Mouse (Mus musculus) midbrain, embryonic 11.5 days (tissue): ENCODE data around the gene Anapc15-ps. TPM values are rescaled to one million over a fixed set of nuclear protein-coding genes. Genes with fewer than 3 reads are reported as not detected.

Experiments used
- ATAC-seq: fragments of 200-750 bp; cut with Nextera tagmentation; 2 replicates; pipeline ENCODE4 v1.8.0; 2017; ENCODE audit warnings: moderate TSS enrichment, moderate library complexity; ENCODE audit not compliant: low FRiP score
- DNase-seq: peaks from one replicate; pipeline ENCODE4 v3.0.0; 2015; ENCODE audit warnings: low spot score; ENCODE audit errors: missing footprints
- H3K27ac ChIP-seq: fragments of 300-500 bp; sonication (generic); 2 replicates; pipeline ENCODE4 v1.5.1; 2014; ENCODE audit warnings: low read depth, low read length
- H3K27me3 ChIP-seq: fragments of 300-500 bp; sonication (generic); 2 replicates; pipeline ENCODE4 v1.6.1; 2014; ENCODE audit warnings: mild to moderate bottlenecking, low read length, moderate library complexity, mixed read lengths; ENCODE audit not compliant: control insufficient read depth, insufficient read depth
- H3K36me3 ChIP-seq: fragments of 300-500 bp; sonication (generic); 2 replicates; pipeline ENCODE4 v1.6.1; 2014; ENCODE audit warnings: mild to moderate bottlenecking, low read length, moderate library complexity, mixed read lengths; ENCODE audit not compliant: control insufficient read depth, insufficient read depth
- H3K4me1 ChIP-seq: fragments of 300-500 bp; sonication (generic); 2 replicates; pipeline ENCODE4 v1.6.1; 2014; ENCODE audit warnings: low read length; ENCODE audit not compliant: control insufficient read depth, insufficient read depth
- H3K4me2 ChIP-seq: fragments of 300-500 bp; sonication (generic); 2 replicates; pipeline ENCODE4 v1.6.1; 2014; ENCODE audit warnings: mild to moderate bottlenecking, moderate library complexity
- H3K4me3 ChIP-seq: fragments of 300-500 bp; sonication (generic); 2 replicates; pipeline ENCODE4 v1.5.1; 2014; ENCODE audit warnings: low read depth, low read length
- H3K9ac ChIP-seq: fragments of 300-500 bp; sonication (generic); 2 replicates; pipeline ENCODE4 v1.6.1; 2014; ENCODE audit warnings: low read length
- H3K9me3 ChIP-seq: fragments of 300-500 bp; sonication (generic); 2 replicates; pipeline ENCODE4 v1.6.1; 2016; ENCODE audit warnings: low read length; ENCODE audit not compliant: control insufficient read depth
- WGBS: fragments of 180-500 bp; shearing (Covaris S2); extraction: QIAGEN DNeasy Blood & Tissue Kit; methylation state at CpG from one replicate; pipeline ENCODE4 v1.1.7; 2014; 5-methylcytosine and 5-hydroxymethylcytosine counted together
- polyA plus RNA-seq: library from polyadenylated mRNA; unstranded; fragments of >200 nt; fragmentation: Nextera tagmentation; extraction: Ambion mirVana; gene quantifications from 2 replicates; pipeline ENCODE4 v1.2.1, GENCODE M21; 2014

Anapc15-ps gene
- polyA plus RNA-seq, 1 experiment from 2014 or later = not detected

DNA sequence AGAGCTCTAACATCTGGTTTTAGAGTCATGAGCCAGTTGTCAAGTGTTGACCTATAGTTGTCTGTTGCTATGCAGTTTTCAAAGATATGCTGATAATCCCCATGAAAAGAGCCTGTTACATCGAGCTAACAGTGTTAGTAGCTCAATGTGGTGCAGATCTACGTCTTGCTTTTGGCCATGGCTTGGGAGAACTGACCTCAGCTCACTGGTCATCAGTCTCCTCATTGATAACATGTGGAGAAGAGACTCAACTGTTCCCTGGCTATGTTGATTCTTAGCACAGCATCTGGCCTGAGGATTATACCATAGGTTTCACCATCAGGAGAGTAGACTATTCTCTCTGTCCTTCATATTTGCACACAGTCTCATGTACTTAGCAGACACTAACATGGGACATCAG is 6.5 kb downstream of the Anapc15-ps start:
- Histone ChIP-seq H3K4me1 (no peaks in the 10 kb centered on the region), H3K36me3 (no peaks in the 10 kb centered on the region), H3K27ac (no peak overlapping the region), H3K27me3 (no peaks in the 10 kb centered on the region), H3K4me3 (no peak overlapping the region), H3K4me2 (no peak overlapping the region), H3K9ac (no peak overlapping the region), H3K9me3 (no peaks in the 10 kb centered on the region)
- DNase-seq (peak; percentile 59), ATAC-seq (no peak)
- WGBS = 49% methylated on average over 2 of the region's 2 CpGs

DNA sequence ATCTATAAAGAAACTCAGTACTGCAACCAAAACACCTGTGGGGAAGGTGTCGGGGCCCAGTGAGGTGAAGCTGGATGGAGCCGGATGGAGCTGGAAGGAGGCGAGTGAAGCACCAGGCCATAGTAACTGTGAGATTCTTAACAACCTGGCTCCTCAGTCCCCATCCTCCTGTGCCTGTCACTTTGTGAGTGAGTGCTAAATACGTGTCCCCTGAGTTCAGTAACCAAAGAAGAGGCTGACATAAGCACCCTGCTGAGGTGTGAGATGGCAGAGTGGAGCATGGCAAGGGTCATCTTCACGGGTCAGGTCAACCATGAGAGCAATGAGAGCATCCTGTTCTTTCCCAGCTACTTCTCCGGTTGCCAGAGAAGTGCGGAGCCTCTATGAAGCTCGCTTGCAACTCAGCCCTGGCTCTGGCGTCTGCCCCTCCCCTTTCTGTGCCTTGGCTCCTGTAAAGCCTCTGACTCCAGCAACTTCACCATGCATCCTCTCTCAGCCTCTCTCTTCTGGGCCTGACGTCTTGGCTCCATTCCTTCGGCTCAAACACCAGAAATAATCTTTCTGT is 7.7 kb downstream of the Anapc15-ps start:
- no peaks in the 10 kb centered on the region for H3K27me3 ChIP-seq
- H3K4me2 ChIP-seq = no peak overlapping the region
- 46% methylated on average over 11 of the region's 11 CpGs for WGBS
- H3K4me3 ChIP-seq = no peak overlapping the region
- H3K27ac ChIP-seq = no peak overlapping the region
- H3K36me3 ChIP-seq = no peaks in the 10 kb centered on the region
- H3K9ac ChIP-seq = no peak overlapping the region
- no peaks in the 10 kb centered on the region for H3K4me1 ChIP-seq
- ATAC-seq (no peak), DNase-seq (peak; percentile 75)
- no peaks in the 10 kb centered on the region for H3K9me3 ChIP-seq

GRCm38 (mm10) chr10:95664613-95665012 is 8.6 kb downstream of the Anapc15-ps start:
- H3K9me3 ChIP-seq = no peaks in the 10 kb centered on the region
- DNase-seq = no peak
- H3K36me3 ChIP-seq = no peaks in the 10 kb centered on the region
- H3K4me1 ChIP-seq = 0 out of 2 replicates have a peak, but pooled peaks cover 1% of the 10 kb centered on the region
- H3K4me3 ChIP-seq = no peak overlapping the region
- no peaks in the 10 kb centered on the region for H3K27me3 ChIP-seq
- WGBS = 85% methylated on average over 3 of the region's 3 CpGs
- H3K27ac ChIP-seq = no peak overlapping the region
- no peak for ATAC-seq
- H3K9ac ChIP-seq = no peak overlapping the region
- H3K4me2 ChIP-seq = no peak overlapping the region

- H3K9ac ChIP-seq = no peak overlapping the region
- H3K4me1 ChIP-seq = peaks cover 4% of the 10 kb centered on the region; the same call in 1 of the 2 replicates
- no peaks in the 10 kb centered on the region for H3K27me3 ChIP-seq
- no peak overlapping the region for H3K4me3 ChIP-seq
- WGBS = 80% methylated on average over 6 of the region's 6 CpGs
- no peaks in the 10 kb centered on the region for H3K36me3 ChIP-seq
- H3K4me2 ChIP-seq = no peak overlapping the region
- ATAC-seq = no peak
- no peak for DNase-seq
- no peak overlapping the region for H3K27ac ChIP-seq
- no peaks in the 10 kb centered on the region for H3K9me3 ChIP-seq
Observed at GRCm38 (mm10) chr10:95660356-95660755, 12.9 kb downstream of the Anapc15-ps start.

GRCm38 (mm10) chr10:95659471-95660150 is 13.6 kb downstream of the Anapc15-ps start:
- Histone ChIP-seq H3K27ac (no peak overlapping the region), H3K4me3 (no peak overlapping the region), H3K9me3 (no peaks in the 10 kb centered on the region), H3K36me3 (no peaks in the 10 kb centered on the region), H3K27me3 (no peaks in the 10 kb centered on the region), H3K9ac (no peak overlapping the region), H3K4me1 (peaks cover 4% of the 10 kb centered on the region; the same call in 1 of the 2 replicates), H3K4me2 (no peak overlapping the region)
- ATAC-seq (no peak), DNase-seq (peak; percentile 86)
- 27% methylated on average over 8 of the region's 8 CpGs for WGBS

- DNase-seq (peak; percentile 84), ATAC-seq (peak; percentile 72)
- H3K9ac ChIP-seq = no peak overlapping the region
- H3K36me3 ChIP-seq = no peaks in the 10 kb centered on the region
- H3K4me1 ChIP-seq = peaks cover 4% of the 10 kb centered on the region; the same call in 1 of the 2 replicates
- no peaks in the 10 kb centered on the region for H3K9me3 ChIP-seq
- H3K4me2 ChIP-seq = no peak overlapping the region
- H3K27me3 ChIP-seq = no peaks in the 10 kb centered on the region
- WGBS = 37% methylated on average over 6 of the region's 6 CpGs
- H3K4me3 ChIP-seq = no peak overlapping the region
- H3K27ac ChIP-seq = no peak overlapping the region
Observed at GRCm38 (mm10) chr10:95658836-95659343, 14.4 kb downstream of the Anapc15-ps start.

DNA sequence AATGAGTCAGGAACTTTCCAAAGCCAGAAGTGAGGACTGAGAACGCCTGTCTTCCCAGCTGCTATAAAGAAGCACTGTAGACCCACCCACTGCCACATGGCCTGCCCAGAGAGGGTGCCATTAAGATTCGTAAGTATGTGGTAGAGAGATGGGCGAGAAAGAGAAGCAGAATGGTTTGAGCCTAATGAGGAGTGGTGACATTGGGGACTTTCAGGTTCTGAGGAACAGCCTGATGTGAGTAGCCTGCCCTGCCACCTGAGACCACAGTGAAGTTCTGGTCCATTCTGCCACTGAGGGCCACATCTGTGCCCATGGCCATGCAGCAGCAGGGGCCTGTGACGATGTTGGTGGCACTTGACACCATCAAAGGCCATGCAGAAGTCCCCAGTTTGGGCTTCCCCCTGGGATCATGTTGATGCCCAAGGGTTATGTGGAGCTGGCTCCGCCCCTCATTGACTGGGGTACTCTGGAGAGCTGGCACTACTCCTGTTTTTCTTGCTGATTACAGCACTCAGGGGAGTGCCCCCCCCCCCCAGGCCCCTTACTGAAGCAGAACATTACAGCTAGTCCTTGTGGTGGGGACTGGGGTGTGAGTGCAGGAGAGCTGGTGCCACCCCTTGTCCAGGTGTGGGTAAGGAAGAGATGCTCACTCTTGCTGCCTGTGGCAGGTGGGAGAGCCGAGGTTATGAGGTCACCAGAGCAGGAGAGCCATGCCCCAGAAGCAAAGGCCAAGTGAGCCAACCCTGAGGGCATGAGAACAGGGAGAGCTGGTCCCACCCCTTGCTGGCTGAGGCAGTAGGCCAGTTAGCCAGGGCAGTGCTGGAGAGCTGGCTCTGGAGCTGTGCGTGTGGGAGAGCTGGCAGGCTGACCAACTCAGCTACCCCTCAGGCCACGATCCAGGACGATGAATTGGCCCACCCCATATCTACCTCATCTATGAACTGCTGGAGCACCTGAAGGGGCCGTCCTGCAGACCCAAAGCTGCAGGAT is 16.7 kb downstream of the Anapc15-ps start:
- Histone ChIP-seq H3K9me3 (no peaks in the 10 kb centered on the region), H3K27ac (no peak overlapping the region), H3K9ac (no peak overlapping the region), H3K36me3 (no peaks in the 10 kb centered on the region), H3K4me3 (no peak overlapping the region), H3K4me2 (no peak overlapping the region), H3K27me3 (no peaks in the 10 kb centered on the region), H3K4me1 (peaks cover 4% of the 10 kb centered on the region; the same call in 1 of the 2 replicates)
- ATAC-seq (no peak; the same call in 1 of the 2 replicates), DNase-seq (peak; percentile 77)
- WGBS = 88% methylated on average over 10 of the region's 10 CpGs

DNA sequence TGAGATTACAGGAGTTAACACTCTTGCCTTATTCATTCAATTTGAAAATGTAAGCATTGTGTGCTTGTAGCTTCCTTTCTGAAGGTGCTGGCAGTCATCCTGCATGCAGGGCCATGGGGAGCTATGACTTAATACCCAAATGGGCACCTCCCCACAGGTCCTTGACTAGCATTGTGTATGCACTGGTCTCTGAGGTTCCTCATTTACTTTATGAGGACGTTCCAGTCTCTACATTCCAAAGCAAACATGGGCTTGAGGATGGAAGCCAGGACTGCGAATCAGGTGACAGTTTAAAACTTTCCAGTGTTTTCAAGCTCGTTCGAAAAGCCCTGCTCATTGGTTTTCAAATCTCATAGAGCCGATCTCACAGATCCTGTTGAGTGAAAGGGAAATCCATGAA is 21.1 kb downstream of the Anapc15-ps start:
- ATAC-seq = no peak
- H3K9ac ChIP-seq = no peak overlapping the region
- DNase-seq = no peak
- no peak overlapping the region for H3K4me2 ChIP-seq
- no peak overlapping the region for H3K4me3 ChIP-seq
- H3K27me3 ChIP-seq = no peaks in the 10 kb centered on the region
- H3K27ac ChIP-seq = no peak overlapping the region
- 95% methylated on average over 5 of the region's 5 CpGs for WGBS
- no peaks in the 10 kb centered on the region for H3K4me1 ChIP-seq
- H3K9me3 ChIP-seq = no peaks in the 10 kb centered on the region
- no peaks in the 10 kb centered on the region for H3K36me3 ChIP-seq
